Mouse (Mus musculus): ENCODE data around the gene Tpp1. TPM values are rescaled to one million over a fixed set of nuclear protein-coding genes. Genes with fewer than 3 reads are reported as not detected.

Tpp1 gene
- polyA plus RNA-seq, 1 experiment from 2014 or later: 41.7 TPM

GRCm38 (mm10) chr7:105784556-105784955, 32.5 kb upstream of the Tpp1 start:
- peak overlapping the region; percentile 15; the same call in 1 of the 2 replicates for H3K4me2 ChIP-seq (ENCODE audit: low read depth, severe bottlenecking)
- 45% methylated on average over 4 of the region's 4 CpGs for WGBS
- no peak overlapping the region for H3K27ac ChIP-seq (replicated peaks; ENCODE audit: low read depth, low read length)
- peaks cover 20% of the 10 kb centered on the region for H3K4me1 ChIP-seq (ENCODE audit: control insufficient read depth, insufficient read depth, low read length)
- peak overlapping the region; percentile 7; the same call in 1 of the 2 replicates for H3K4me3 ChIP-seq (ENCODE audit: low read depth, low read length)
- H3K36me3 ChIP-seq (ENCODE audit: control insufficient read depth, insufficient read depth, low read length): no peaks in the 10 kb centered on the region; the same call in 1 of the 2 replicates
- H3K9me3 ChIP-seq (ENCODE audit: control insufficient read depth, low read length): no peaks in the 10 kb centered on the region
- H3K27me3 ChIP-seq (ENCODE audit: control insufficient read depth, insufficient read depth, low read length): no peaks in the 10 kb centered on the region
- DNase-seq (ENCODE audit: low spot score) (peak; percentile 20), ATAC-seq (ENCODE audit: insufficient number of reproducible peaks, low FRiP score, low TSS enrichment, low read depth) (no peak)
- no peak overlapping the region for H3K9ac ChIP-seq (ENCODE audit: low read length)

- Histone ChIP-seq H3K9ac (ENCODE audit: low read length) (no peak overlapping the region), H3K27ac (replicated peaks; ENCODE audit: low read depth, low read length) (no peak overlapping the region), H3K9me3 (ENCODE audit: control insufficient read depth, low read length) (no peaks in the 10 kb centered on the region), H3K4me1 (ENCODE audit: control insufficient read depth, insufficient read depth, low read length) (peaks cover 26% of the 10 kb centered on the region), H3K27me3 (ENCODE audit: control insufficient read depth, insufficient read depth, low read length) (no peaks in the 10 kb centered on the region), H3K4me2 (ENCODE audit: low read depth, severe bottlenecking) (no peak overlapping the region), H3K36me3 (ENCODE audit: control insufficient read depth, insufficient read depth, low read length) (no peaks in the 10 kb centered on the region; the same call in 1 of the 2 replicates), H3K4me3 (ENCODE audit: low read depth, low read length) (no peak overlapping the region)
- DNase-seq (ENCODE audit: low spot score) (no peak), ATAC-seq (ENCODE audit: insufficient number of reproducible peaks, low FRiP score, low TSS enrichment, low read depth) (no peak)
- WGBS: 52% methylated on average over 4 of the region's 4 CpGs
Observed at GRCm38 (mm10) chr7:105783861-105784260, 31.8 kb upstream of the Tpp1 start.

GRCm38 (mm10) chr7:105778553-105779265, 26.7 kb upstream of the Tpp1 start:
- Histone ChIP-seq H3K9me3 (ENCODE audit: control insufficient read depth, low read length) (no peaks in the 10 kb centered on the region), H3K9ac (ENCODE audit: low read length) (peak overlapping the region; percentile 44), H3K27ac (replicated peaks; ENCODE audit: low read depth, low read length) (peak overlapping the region; percentile 93), H3K4me3 (ENCODE audit: low read depth, low read length) (peak overlapping the region; percentile 33), H3K4me1 (ENCODE audit: control insufficient read depth, insufficient read depth, low read length) (peaks cover 21% of the 10 kb centered on the region), H3K27me3 (ENCODE audit: control insufficient read depth, insufficient read depth, low read length) (no peaks in the 10 kb centered on the region), H3K36me3 (ENCODE audit: control insufficient read depth, insufficient read depth, low read length) (no peaks in the 10 kb centered on the region; the same call in 1 of the 2 replicates), H3K4me2 (ENCODE audit: low read depth, severe bottlenecking) (peak overlapping the region; percentile 42)
- DNase-seq (ENCODE audit: low spot score) (peak; percentile 32), ATAC-seq (ENCODE audit: insufficient number of reproducible peaks, low FRiP score, low TSS enrichment, low read depth) (peak; percentile 93)
- WGBS: 23% methylated on average over 4 of the region's 4 CpGs

GRCm38 (mm10) chr7:105777797-105778552, 25.9 kb upstream of the Tpp1 start:
- Histone ChIP-seq H3K4me3 (ENCODE audit: low read depth, low read length) (peak overlapping the region; percentile 33), H3K4me2 (ENCODE audit: low read depth, severe bottlenecking) (peak overlapping the region; percentile 42)
- DNase-seq (ENCODE audit: low spot score): peak; percentile 94

GRCm38 (mm10) chr7:105777316-105777715, 25.3 kb upstream of the Tpp1 start:
- Histone ChIP-seq H3K27ac (replicated peaks; ENCODE audit: low read depth, low read length) (peak overlapping the region; percentile 93; the same call in 1 of the 2 replicates), H3K36me3 (ENCODE audit: control insufficient read depth, insufficient read depth, low read length) (peaks cover 3% of the 10 kb centered on the region; the same call in 1 of the 2 replicates), H3K4me1 (ENCODE audit: control insufficient read depth, insufficient read depth, low read length) (peaks cover 19% of the 10 kb centered on the region), H3K4me3 (ENCODE audit: low read depth, low read length) (peak overlapping the region; percentile 33; the same call in 1 of the 2 replicates), H3K9ac (ENCODE audit: low read length) (no peak overlapping the region), H3K27me3 (ENCODE audit: control insufficient read depth, insufficient read depth, low read length) (no peaks in the 10 kb centered on the region), H3K4me2 (ENCODE audit: low read depth, severe bottlenecking) (peak overlapping the region; percentile 42), H3K9me3 (ENCODE audit: control insufficient read depth, low read length) (no peaks in the 10 kb centered on the region)
- ATAC-seq (ENCODE audit: insufficient number of reproducible peaks, low FRiP score, low TSS enrichment, low read depth) (no peak), DNase-seq (ENCODE audit: low spot score) (no peak)
- WGBS: 86% methylated on average over 1 of the region's 1 CpGs

More at GRCm38 (mm10) chr7:105777797-105778552, 25.9 kb upstream of the Tpp1 start:
- Histone ChIP-seq H3K27ac (replicated peaks; ENCODE audit: low read depth, low read length) (peak overlapping the region; percentile 93), H3K36me3 (ENCODE audit: control insufficient read depth, insufficient read depth, low read length) (no peaks in the 10 kb centered on the region; the same call in 1 of the 2 replicates), H3K27me3 (ENCODE audit: control insufficient read depth, insufficient read depth, low read length) (no peaks in the 10 kb centered on the region), H3K4me1 (ENCODE audit: control insufficient read depth, insufficient read depth, low read length) (peaks cover 19% of the 10 kb centered on the region), H3K9ac (ENCODE audit: low read length) (peak overlapping the region; percentile 56), H3K9me3 (ENCODE audit: control insufficient read depth, low read length) (no peaks in the 10 kb centered on the region)
- WGBS: 12% methylated on average over 13 of the region's 13 CpGs
- peak; percentile 96 for ATAC-seq (ENCODE audit: insufficient number of reproducible peaks, low FRiP score, low TSS enrichment, low read depth)

- Histone ChIP-seq H3K27ac (replicated peaks; ENCODE audit: low read depth, low read length) (no peak overlapping the region), H3K27me3 (ENCODE audit: control insufficient read depth, insufficient read depth, low read length) (no peaks in the 10 kb centered on the region), H3K4me3 (ENCODE audit: low read depth, low read length) (no peak overlapping the region), H3K9ac (ENCODE audit: low read length) (no peak overlapping the region), H3K4me1 (ENCODE audit: control insufficient read depth, insufficient read depth, low read length) (peaks cover 19% of the 10 kb centered on the region), H3K9me3 (ENCODE audit: control insufficient read depth, low read length) (no peaks in the 10 kb centered on the region), H3K36me3 (ENCODE audit: control insufficient read depth, insufficient read depth, low read length) (peaks cover 11% of the 10 kb centered on the region; the same call in 1 of the 2 replicates), H3K4me2 (ENCODE audit: low read depth, severe bottlenecking) (no peak overlapping the region)
- DNase-seq (ENCODE audit: low spot score) (no peak), ATAC-seq (ENCODE audit: insufficient number of reproducible peaks, low FRiP score, low TSS enrichment, low read depth) (no peak)
- 86% methylated on average over 2 of the region's 2 CpGs for WGBS
Observed at GRCm38 (mm10) chr7:105776026-105776425, 24.0 kb upstream of the Tpp1 start.

- Histone ChIP-seq H3K27me3 (ENCODE audit: control insufficient read depth, insufficient read depth, low read length) (no peaks in the 10 kb centered on the region), H3K9ac (ENCODE audit: low read length) (no peak overlapping the region), H3K4me1 (ENCODE audit: control insufficient read depth, insufficient read depth, low read length) (peaks cover 19% of the 10 kb centered on the region), H3K4me3 (ENCODE audit: low read depth, low read length) (no peak overlapping the region), H3K27ac (replicated peaks; ENCODE audit: low read depth, low read length) (no peak overlapping the region), H3K36me3 (ENCODE audit: control insufficient read depth, insufficient read depth, low read length) (peaks cover 16% of the 10 kb centered on the region), H3K9me3 (ENCODE audit: control insufficient read depth, low read length) (no peaks in the 10 kb centered on the region), H3K4me2 (ENCODE audit: low read depth, severe bottlenecking) (no peak overlapping the region)
- DNase-seq (ENCODE audit: low spot score) (no peak), ATAC-seq (ENCODE audit: insufficient number of reproducible peaks, low FRiP score, low TSS enrichment, low read depth) (no peak)
- WGBS: 69% methylated on average over 8 of the region's 8 CpGs
Observed at GRCm38 (mm10) chr7:105774661-105775060, 22.6 kb upstream of the Tpp1 start.

- no peaks in the 10 kb centered on the region for H3K9me3 ChIP-seq (ENCODE audit: control insufficient read depth, low read length)
- H3K36me3 ChIP-seq (ENCODE audit: control insufficient read depth, insufficient read depth, low read length): peaks cover 16% of the 10 kb centered on the region
- H3K9ac ChIP-seq (ENCODE audit: low read length): no peak overlapping the region
- H3K4me1 ChIP-seq (ENCODE audit: control insufficient read depth, insufficient read depth, low read length): peaks cover 18% of the 10 kb centered on the region
- H3K27me3 ChIP-seq (ENCODE audit: control insufficient read depth, insufficient read depth, low read length): no peaks in the 10 kb centered on the region
- 93% methylated on average over 5 of the region's 5 CpGs for WGBS
- ATAC-seq (ENCODE audit: insufficient number of reproducible peaks, low FRiP score, low TSS enrichment, low read depth) (no peak), DNase-seq (ENCODE audit: low spot score) (no peak)
- H3K4me3 ChIP-seq (ENCODE audit: low read depth, low read length): no peak overlapping the region
- H3K4me2 ChIP-seq (ENCODE audit: low read depth, severe bottlenecking): no peak overlapping the region
- no peak overlapping the region for H3K27ac ChIP-seq (replicated peaks; ENCODE audit: low read depth, low read length)
Observed at GRCm38 (mm10) chr7:105773041-105773440, 21.0 kb upstream of the Tpp1 start.
